Mouse (Mus musculus) liver, embryonic 15.5 days (tissue): ENCODE measurements around the gene Golga4. TPM values are rescaled to one million over a fixed set of nuclear protein-coding genes. Genes with fewer than 3 reads are reported as not detected.

Source experiments
- ATAC-seq: fragments of 200-750 bp; cut with Nextera tagmentation; 2 replicates; pipeline ENCODE4 v1.8.0; 2017; ENCODE audit warnings: moderate number of reproducible peaks, mild to moderate bottlenecking, moderate library complexity; ENCODE audit not compliant: insufficient read depth
- H3K27ac ChIP-seq: fragments of 300-500 bp; sonication (generic); replicated peaks from 2 replicates; pipeline ENCODE4 v1.5.1; 2015; ENCODE audit warnings: mild to moderate bottlenecking, inconsistent platforms
- H3K27me3 ChIP-seq: fragments of 300-500 bp; sonication (generic); 2 replicates; pipeline ENCODE4 v1.6.1; 2015; ENCODE audit warnings: mild to moderate bottlenecking, inconsistent platforms
- H3K36me3 ChIP-seq: fragments of 300-500 bp; sonication (generic); replicated peaks from 2 replicates; pipeline ENCODE4 v1.6.1; 2015; ENCODE audit warnings: moderate library complexity, mild to moderate bottlenecking, inconsistent platforms
- H3K4me1 ChIP-seq: fragments of 300-500 bp; sonication (generic); replicated peaks from 2 replicates; pipeline ENCODE4 v1.6.1; 2015; ENCODE audit warnings: inconsistent platforms
- H3K4me2 ChIP-seq: fragments of 300-500 bp; sonication (generic); 2 replicates; pipeline ENCODE4 v1.6.1; 2015; ENCODE audit warnings: moderate library complexity, mild to moderate bottlenecking, inconsistent platforms
- H3K4me3 ChIP-seq: fragments of 300-500 bp; sonication (generic); replicated peaks from 2 replicates; pipeline ENCODE4 v1.5.1; 2015; ENCODE audit warnings: mild to moderate bottlenecking, inconsistent platforms
- H3K9ac ChIP-seq: fragments of 300-500 bp; sonication (generic); 2 replicates; pipeline ENCODE4 v1.6.1; 2015; ENCODE audit warnings: moderate library complexity, mild to moderate bottlenecking, inconsistent platforms
- H3K9me3 ChIP-seq: fragments of 300-500 bp; sonication (generic); replicated peaks from 2 replicates; pipeline ENCODE4 v1.6.1; 2016; ENCODE audit warnings: inconsistent platforms
- WGBS: fragments of 180-500 bp; shearing (Covaris S2); methylation state at CpG from one replicate; pipeline ENCODE4 v1.1.7; 2015; ENCODE audit warnings: mixed read lengths; ENCODE audit not compliant: insufficient replicate concordance; 5-methylcytosine and 5-hydroxymethylcytosine counted together
- polyA plus RNA-seq: library from polyadenylated mRNA; unstranded; fragments of >200 nt; fragmentation: Nextera tagmentation; extraction: Ambion mirVana; gene quantifications from 2 replicates; pipeline ENCODE4 v1.2.1, GENCODE M21; 2015

Gene Golga4
- polyA plus RNA-seq, 1 experiment from 2014 or later: 13.5 TPM

DNA sequence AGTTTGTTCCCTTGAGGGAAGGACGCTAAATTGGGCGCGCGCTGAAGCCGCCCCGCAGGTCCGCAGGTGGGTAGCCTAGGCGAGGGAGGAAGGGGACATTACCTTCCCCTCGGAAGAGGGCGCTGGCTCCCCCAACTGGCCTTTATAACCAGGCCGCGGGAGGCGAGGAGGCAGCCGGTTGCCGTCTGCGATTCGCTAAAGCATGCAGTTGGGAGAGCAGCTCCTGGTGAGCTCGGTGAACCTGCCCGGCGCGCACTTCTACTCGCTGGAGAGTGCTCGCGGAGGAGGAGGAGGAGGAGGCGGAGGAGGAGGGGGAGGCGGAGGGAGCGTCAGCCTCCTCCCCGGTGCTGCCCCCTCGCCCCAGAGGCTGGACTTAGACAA lies 27.6 kb upstream of the Golga4 start:
- under 1% methylated on average over 26 of the region's 29 CpGs for WGBS
- Histone ChIP-seq H3K27ac (no peak overlapping the region), H3K36me3 (no peaks in the 10 kb centered on the region), H3K4me1 (peaks cover 12% of the 10 kb centered on the region), H3K4me3 (peak overlapping the region; percentile 35), H3K27me3 (peaks cover 92% of the 10 kb centered on the region), H3K9me3 (no peaks in the 10 kb centered on the region), H3K4me2 (peak overlapping the region; percentile 56), H3K9ac (no peak overlapping the region)
- no peak for ATAC-seq

DNA sequence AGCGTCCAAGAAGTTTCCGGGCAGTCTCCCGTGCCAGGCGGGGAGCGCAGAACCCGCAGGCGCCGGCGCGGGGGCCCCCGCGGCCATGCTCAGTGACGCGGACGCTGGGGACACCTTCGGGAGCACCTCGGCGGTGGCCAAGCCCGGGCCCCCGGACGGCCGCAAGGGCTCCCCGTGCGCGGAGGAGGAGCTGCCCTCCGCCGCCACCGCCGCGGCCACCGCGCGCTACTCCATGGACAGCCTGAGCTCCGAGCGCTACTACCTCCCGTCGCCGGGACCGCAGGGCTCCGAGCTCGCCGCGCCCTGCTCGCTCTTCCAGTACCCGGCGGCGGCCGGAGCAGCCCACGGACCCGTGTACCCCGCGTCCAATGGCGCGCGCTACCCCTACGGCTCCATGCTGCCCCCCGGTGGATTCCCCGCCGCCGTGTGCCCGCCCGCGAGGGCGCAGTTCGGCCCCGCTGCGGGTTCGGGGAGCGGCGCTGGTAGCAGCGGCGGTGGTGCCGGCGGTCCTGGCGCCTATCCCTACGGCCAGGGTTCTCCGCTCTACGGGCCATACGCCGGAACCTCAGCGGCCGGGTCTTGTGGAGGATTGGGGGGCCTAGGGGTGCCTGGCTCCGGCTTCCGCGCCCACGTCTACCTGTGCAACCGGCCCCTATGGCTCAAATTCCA lies 27.1 kb upstream of the Golga4 start:
- peaks cover 98% of the 10 kb centered on the region for H3K27me3 ChIP-seq
- H3K9me3 ChIP-seq: no peaks in the 10 kb centered on the region
- 1% methylated on average over 84 of the region's 87 CpGs for WGBS
- no peaks in the 10 kb centered on the region for H3K36me3 ChIP-seq
- no peak overlapping the region for H3K9ac ChIP-seq
- ATAC-seq: peak; percentile 31; the same call in 1 of the 2 replicates
- no peak overlapping the region for H3K27ac ChIP-seq
- peak overlapping the region; percentile 35 for H3K4me3 ChIP-seq
- H3K4me1 ChIP-seq: peaks cover 12% of the 10 kb centered on the region
- peak overlapping the region; percentile 56 for H3K4me2 ChIP-seq

DNA sequence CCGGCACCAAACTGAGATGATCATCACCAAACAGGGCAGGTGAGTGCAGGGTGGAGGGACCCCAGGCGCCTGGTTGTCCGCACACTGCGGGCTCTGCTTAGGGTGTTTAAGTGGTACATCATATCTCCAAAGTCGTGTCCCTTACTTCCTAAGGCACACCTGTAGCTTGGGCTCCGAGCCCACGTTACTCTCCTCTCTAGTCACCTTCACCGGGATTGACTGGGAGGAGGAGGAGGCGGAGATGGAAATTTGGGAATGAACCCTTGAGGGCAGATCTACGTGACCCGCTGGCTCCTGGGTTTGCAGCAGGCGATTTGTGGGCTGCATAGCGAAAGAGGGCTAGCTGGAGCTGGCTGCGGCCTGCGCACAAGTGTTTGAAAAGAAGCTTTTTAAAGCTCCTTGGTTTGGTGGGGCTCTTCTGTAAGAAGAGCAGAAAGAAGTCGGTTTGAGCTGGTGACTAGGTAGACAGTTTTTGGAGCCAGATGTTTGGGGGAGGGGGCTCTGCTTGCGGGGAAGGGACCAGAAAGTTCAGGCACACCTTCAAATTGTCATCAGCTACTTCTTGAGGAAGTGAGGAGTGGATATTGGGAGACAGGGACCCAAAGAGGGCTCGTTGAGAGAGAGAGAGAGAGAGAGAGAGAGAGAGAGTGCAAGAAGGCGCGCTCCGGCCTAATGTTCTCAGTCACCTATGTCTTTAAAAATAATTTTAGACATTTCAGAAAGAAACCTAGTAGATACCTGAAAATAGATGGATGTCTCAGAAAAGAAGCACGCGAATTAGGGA lies 26.4 kb upstream of the Golga4 start:
- Histone ChIP-seq H3K27me3 (peaks cover 100% of the 10 kb centered on the region), H3K4me1 (peaks cover 12% of the 10 kb centered on the region), H3K27ac (no peak overlapping the region), H3K4me2 (peak overlapping the region; percentile 56; the same call in 1 of the 2 replicates), H3K36me3 (no peaks in the 10 kb centered on the region), H3K9me3 (no peaks in the 10 kb centered on the region), H3K4me3 (peak overlapping the region; percentile 35; the same call in 1 of the 2 replicates), H3K9ac (no peak overlapping the region)
- ATAC-seq: no peak
- 6% methylated on average over 23 of the region's 23 CpGs for WGBS

DNA sequence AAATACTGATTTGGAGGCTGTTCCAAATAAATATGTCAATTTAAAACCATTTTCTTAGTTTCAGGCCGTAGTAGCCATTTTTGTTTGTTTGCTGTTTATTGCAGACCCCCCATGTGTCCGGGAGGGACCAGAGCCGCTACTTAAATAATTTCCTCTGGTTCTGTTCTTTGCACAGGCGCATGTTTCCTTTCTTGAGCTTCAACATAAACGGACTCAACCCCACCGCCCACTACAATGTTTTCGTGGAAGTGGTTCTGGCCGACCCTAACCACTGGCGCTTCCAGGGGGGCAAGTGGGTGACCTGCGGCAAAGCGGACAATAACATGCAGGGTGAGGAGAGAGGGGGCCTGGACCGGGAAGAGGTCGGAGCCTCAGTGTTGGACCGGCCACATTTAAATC lies 25.8 kb upstream of the Golga4 start:
- Histone ChIP-seq H3K36me3 (no peaks in the 10 kb centered on the region), H3K27ac (no peak overlapping the region), H3K4me3 (no peak overlapping the region), H3K4me1 (peaks cover 12% of the 10 kb centered on the region), H3K27me3 (peaks cover 100% of the 10 kb centered on the region), H3K4me2 (no peak overlapping the region), H3K9ac (no peak overlapping the region), H3K9me3 (no peaks in the 10 kb centered on the region)
- WGBS: 4% methylated on average over 14 of the region's 14 CpGs
- ATAC-seq: no peak

DNA sequence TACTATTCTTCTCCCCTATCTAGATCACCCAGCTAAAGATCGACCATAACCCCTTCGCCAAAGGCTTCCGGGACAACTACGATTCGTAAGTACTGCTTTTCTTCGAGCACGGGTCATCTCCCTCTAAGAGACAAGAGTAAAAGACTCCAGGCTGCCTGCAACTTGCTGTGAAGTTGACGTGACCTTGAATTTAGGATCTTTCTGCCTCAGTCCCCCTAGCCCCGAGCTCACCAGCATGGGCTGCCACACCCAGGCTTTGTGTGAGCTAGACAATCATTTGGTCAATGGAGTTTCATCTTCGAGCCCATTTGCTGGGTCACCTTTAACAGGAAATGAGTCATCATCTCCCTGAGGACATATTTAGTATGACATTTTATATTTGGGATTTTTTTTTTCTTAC lies 23.9 kb upstream of the Golga4 start:
- Histone ChIP-seq H3K27ac (no peak overlapping the region), H3K4me2 (no peak overlapping the region), H3K4me1 (peaks cover 12% of the 10 kb centered on the region), H3K27me3 (peaks cover 100% of the 10 kb centered on the region), H3K9me3 (no peaks in the 10 kb centered on the region), H3K36me3 (no peaks in the 10 kb centered on the region), H3K9ac (no peak overlapping the region), H3K4me3 (no peak overlapping the region)
- ATAC-seq: no peak
- WGBS: 41% methylated on average over 10 of the region's 10 CpGs

DNA sequence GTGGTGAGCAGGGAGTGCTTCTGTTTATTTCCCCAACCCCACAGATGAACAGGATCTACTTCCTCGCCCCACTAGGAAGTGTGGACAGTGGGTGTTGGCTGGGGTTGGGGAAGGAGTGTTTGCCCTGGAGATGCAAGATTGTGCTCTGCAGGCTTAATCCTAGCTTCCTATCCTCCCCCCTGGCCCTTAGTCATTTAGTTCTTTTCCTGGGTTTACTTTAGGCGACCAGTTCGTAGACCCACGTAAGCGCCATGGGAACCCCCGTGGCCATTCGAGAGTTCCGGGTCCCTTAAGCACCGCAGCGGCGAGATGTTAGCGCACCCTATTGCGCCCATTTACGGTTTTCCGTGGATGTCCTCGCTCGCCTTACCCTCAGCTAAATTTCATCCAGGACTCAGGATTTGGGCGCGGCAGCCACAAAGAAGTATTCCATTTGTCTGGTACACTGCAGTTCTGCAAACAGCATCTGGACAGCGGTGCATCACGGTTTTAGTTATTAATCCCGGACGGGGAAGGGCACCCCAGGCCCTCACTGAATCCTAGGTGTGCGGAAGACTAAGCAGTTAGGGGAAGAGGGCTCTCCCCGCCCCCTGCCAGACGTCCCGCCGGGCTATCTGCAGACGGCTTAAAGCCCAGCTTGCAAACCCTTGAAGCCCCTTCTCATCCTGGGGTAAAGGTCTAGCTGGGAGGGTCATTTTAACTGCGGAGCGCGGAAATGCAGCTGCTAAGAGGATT lies 19.5 kb upstream of the Golga4 start:
- Histone ChIP-seq H3K27ac (no peak overlapping the region), H3K4me3 (no peak overlapping the region), H3K4me2 (no peak overlapping the region), H3K9ac (no peak overlapping the region), H3K27me3 (peaks cover 96% of the 10 kb centered on the region), H3K9me3 (no peaks in the 10 kb centered on the region), H3K4me1 (peaks cover 22% of the 10 kb centered on the region; the same call in 1 of the 2 replicates), H3K36me3 (no peaks in the 10 kb centered on the region)
- 3% methylated on average over 32 of the region's 32 CpGs for WGBS
- no peak for ATAC-seq

DNA sequence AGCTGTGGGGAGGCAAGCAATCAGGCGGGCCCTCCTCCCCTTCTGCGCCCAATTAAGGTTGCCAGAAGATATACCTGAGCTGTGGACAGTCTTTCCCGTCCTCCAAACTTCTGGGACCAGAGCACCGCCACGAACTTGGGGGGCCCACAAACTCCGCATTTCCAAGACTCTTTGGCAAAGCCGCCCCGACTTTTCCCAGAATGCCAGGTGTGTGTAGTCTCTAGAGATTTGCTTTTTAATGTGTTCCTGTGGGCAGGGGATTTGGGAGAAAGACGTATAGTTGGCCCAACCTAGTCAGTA lies 19.0 kb upstream of the Golga4 start:
- no peak overlapping the region for H3K4me2 ChIP-seq
- H3K36me3 ChIP-seq: no peaks in the 10 kb centered on the region
- H3K9ac ChIP-seq: no peak overlapping the region
- H3K4me1 ChIP-seq: peaks cover 22% of the 10 kb centered on the region; the same call in 1 of the 2 replicates
- no peak overlapping the region for H3K4me3 ChIP-seq
- H3K9me3 ChIP-seq: no peaks in the 10 kb centered on the region
- H3K27me3 ChIP-seq: peaks cover 96% of the 10 kb centered on the region
- ATAC-seq: no peak
- WGBS: 2% methylated on average over 9 of the region's 9 CpGs
- no peak overlapping the region for H3K27ac ChIP-seq

DNA sequence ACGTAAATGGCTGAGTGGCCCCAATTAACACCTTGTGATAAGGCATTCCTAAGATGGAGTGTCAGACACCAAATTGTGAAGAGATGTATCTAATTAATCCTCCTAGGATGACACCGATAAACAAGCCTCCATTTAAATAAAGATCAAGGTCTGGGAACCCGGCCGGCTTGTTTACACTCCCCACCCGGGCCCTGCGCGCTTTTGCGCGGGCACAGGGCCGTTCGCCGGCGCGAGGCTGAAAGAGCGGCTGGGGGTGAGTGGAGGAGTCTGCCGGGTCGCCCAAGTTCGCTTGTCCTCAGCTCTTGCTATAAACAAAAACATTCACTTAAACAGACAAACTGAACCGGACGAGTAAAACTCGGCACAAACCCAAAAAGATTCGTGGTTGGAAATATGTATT lies 18.4 kb upstream of the Golga4 start:
- ATAC-seq: no peak
- Histone ChIP-seq H3K9ac (no peak overlapping the region), H3K36me3 (no peaks in the 10 kb centered on the region), H3K27ac (no peak overlapping the region), H3K9me3 (no peaks in the 10 kb centered on the region), H3K4me1 (peaks cover 22% of the 10 kb centered on the region; the same call in 1 of the 2 replicates), H3K4me2 (peak overlapping the region; percentile 58), H3K27me3 (peaks cover 96% of the 10 kb centered on the region), H3K4me3 (0 out of 2 replicates have a peak overlapping the region, but pooled peaks have one; percentile 35)
- 1% methylated on average over 22 of the region's 22 CpGs for WGBS

DNA sequence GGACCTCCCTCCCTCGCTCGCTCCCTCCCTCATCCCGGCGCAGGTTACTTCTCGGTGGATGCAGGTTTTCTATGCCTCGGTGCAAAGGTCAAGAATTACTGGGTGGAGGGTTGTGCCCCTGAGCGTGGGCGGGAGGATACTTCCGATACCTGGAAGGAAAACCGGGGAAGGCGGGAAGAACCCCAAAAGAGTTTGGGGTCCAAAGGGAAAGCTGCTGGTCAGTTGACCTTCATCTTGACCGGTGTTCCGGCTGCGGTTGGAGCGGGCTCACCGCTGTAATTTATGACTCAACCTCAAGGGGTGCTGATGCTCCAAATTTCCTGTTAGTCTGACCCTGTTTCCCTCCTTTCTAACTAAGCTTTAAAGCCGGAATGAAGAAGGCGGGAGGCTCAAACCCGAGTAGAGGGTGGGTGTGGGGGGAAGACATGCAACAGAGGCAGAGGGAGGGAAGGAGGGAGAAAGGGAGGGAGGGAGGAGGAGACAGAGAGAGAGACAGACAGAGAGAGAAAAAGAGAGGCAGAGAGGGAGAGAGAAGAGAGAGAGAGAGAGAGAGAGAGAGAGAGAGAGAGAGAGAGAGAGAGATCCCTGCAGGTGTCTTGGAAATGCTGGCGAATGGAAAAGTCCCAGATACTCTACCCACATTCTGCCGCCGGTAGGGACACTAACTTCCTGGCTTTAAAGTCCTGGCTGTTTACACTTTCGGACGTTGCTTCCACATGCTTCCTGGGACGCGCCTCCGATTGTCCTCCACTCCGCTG lies 17.8 kb upstream of the Golga4 start:
- Histone ChIP-seq H3K4me2 (peak overlapping the region; percentile 58), H3K4me1 (peaks cover 22% of the 10 kb centered on the region; the same call in 1 of the 2 replicates), H3K36me3 (no peaks in the 10 kb centered on the region), H3K27ac (no peak overlapping the region), H3K9me3 (no peaks in the 10 kb centered on the region), H3K4me3 (peak overlapping the region; percentile 35), H3K9ac (no peak overlapping the region), H3K27me3 (peaks cover 90% of the 10 kb centered on the region)
- no peak for ATAC-seq
- WGBS: under 1% methylated on average over 28 of the region's 28 CpGs

DNA sequence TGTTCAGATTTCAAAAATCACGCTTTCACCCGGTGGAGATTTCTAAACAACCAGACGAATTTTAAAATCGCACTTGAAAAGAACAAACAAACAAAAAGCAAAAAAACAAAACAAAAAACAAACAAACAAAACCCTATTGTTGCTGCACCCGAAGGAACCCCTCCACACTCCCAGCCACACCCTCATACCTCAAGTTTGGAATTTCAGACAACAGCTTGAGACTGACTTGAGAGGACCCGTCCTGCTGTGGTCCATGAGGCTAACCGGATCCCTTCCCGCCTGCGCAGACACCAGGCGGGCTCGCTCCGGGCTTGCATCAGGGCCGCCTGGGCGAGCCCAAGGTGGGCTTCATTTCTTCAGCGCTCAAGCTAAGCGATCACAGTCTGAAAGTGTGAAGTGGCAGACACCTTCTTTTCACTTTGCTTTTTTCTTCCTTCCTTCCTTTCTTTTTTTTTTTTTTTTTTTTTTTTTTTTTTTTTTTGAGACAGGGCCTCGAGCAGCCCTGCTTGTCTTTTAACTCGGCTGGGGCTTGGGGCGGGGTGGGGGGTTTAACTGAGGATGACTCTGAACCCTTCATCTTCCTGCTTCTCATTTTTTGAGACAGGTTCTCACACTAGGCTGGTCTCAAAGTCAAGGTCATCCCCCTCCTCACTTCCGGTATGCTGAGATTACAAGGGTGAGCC lies 17.0 kb upstream of the Golga4 start:
- Histone ChIP-seq H3K9me3 (0 out of 2 replicates have a peak, but pooled peaks cover under 1% of the 10 kb centered on the region), H3K9ac (no peak overlapping the region), H3K4me2 (peak overlapping the region; percentile 58), H3K27me3 (peaks cover 83% of the 10 kb centered on the region), H3K36me3 (no peaks in the 10 kb centered on the region), H3K4me3 (peak overlapping the region; percentile 35), H3K4me1 (peaks cover 22% of the 10 kb centered on the region; the same call in 1 of the 2 replicates), H3K27ac (no peak overlapping the region)
- WGBS: 2% methylated on average over 20 of the region's 20 CpGs
- ATAC-seq: no peak
